Mouse (Mus musculus) T-helper 2 cell (primary cell): ENCODE data around the gene Etv4.

ENCODE experiments used
- in situ Hi-C: fragments of 300-600 bp; cut with MboI, MseI; formaldehyde crosslinking; loops from one replicate; pipeline ENCODE4 v1.15.1; 2025; ENCODE audit warnings: high pct_unique_total_duplicates

The Etv4 gene

GRCm38 (mm10) chr11:101725043-101725442 lies 60.1 kb downstream of the Etv4 start:
- in situ Hi-C loops, result no loop called here

- in situ Hi-C loops, result no loop called here
Observed at GRCm38 (mm10) chr11:101719986-101720520, 65.1 kb downstream of the Etv4 start.
